Mouse (Mus musculus): ENCODE results near the gene Mreg.
"Not testable (repeated sequence)": the region's sequence is repeated elsewhere in the genome, so short reads cannot be mapped to it uniquely, and the experiment has no call there.

Mreg gene

DNA sequence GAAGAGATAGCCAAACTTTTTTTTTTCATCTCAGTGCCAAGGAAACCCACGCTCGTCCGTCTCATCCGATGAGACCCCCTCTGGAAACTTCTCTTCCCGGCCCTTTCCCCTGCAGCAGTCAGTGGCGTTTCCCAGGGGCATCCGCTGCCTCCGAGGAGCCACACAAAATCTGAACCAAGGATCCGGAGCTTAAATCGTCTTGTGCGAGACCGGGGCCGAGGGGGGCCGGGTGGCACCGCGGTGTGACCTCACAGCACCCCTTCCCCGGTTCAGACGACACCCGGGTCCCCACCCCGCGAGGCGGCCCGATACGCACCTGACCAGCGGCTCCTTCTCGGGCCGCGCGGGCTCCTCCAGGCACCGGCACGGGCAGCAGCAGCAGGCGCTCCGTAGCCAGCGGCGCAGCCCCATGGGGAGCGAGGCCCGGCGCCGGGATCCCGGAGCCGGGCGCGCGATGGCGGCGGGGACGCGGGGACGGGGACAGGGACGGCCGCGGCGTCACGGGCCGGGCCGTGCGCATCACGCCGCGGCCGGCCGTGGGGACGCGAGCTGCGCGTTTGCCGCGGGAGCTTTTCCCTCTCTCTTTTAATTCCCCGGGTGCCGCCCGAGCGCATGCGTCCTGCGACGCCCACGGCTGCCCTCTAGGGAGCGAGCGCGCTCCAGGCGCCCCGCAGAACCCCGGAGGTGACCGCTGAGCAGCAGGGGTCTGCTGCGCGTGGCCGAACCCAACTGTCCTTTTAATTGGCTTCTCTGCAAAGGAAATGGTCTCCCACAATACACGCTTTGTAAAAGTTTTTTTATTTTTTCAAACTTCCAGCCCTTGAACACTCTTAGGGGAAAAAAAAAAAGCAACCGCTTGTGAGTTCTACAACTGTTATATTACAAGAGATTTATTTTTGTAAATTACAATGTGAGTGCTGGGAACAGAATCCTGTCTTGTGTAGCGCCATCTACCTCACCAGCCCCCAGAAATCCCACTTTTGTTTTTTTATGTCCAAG is at the start of gene Mreg:
Mreg (minus strand) TSS at position 607 of the 999 bp plus-strand sequence.
- peak; percentile 58 for DNase-seq

DNA sequence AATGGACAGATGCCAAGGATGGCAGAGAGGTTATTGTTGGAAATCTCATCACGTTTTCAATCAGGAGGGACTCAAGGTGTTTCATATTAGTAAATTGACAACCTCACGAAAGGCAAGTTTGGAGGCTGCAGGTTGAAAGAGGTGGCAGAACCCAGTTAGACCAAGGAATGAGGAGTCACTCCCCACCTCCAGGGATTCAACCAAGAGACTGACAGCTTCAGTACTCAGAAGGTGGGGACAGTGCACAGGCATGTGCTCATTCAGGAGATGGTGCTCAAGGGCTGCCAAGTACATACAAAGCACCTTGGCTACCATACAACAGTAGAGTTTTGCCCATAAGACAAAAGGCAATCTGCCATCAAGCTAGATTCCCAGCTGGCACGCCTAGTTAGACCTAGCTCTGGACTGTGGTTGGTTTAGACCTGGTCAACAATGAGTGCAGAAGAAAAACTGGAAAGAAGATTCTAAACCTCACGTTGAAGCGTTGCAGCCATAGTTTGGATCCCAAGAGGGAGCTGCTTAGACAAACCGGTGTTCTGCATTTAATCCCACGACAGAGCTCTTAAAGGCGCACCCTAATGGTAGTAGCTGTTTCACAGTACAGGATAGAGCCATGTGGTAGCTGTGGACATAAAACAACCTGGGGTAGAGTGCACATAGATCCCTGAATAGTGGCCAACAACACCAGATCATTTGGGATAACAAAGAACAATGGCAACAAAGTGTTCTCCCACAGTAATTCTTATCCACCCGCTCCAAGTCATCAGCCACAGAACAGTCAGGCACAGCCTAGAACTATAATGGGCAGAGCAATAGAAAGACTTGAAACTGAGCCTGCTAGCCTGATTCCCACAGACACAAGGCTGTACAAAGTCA is 44.5 kb upstream of the Mreg start:
- DNase-seq: no peak

- DNase-seq: no peak
Measured at GRCm38 (mm10) chr1:72255854-72256175, 43.7 kb upstream of the Mreg start.

DNA sequence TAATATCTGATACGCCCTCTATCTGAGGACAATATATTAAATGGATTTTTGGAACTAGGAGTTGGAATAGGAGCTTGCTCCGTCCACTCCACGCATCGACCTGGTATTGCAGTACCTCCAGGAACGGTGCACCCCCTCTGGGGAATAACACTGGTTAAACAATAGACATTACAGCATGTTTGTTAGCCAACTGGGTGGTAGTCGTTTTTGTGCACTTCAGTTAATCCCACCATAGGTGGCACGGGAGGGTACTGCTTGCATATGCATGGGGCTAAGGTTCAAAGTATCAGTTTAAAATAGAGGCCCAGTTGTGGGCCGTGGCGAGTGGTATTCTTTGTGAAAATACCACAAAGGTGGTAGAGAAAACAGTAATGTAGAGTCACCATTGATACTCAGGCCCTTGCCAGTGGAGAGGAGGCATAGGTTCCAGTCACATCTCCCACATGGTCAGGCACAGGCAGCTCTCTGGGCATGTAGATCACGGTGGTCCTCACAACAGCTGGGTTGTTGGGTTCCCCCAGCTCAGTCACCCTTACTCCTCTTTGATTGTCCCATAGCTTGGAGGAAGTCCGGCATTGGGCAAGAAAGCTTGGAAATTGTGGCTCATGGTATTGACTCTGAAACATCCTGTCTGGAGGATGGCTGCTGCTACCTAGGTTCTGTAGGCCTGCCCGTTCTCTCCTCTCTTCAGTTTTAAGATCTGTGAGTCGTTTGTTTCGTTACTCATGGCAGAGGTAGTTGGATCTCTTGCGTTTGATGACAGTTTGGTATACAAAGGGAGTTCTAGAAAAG is 43.2 kb upstream of the Mreg start:
- peak; percentile 53 for DNase-seq

GRCm38 (mm10) chr1:72254545-72255061 is 42.5 kb upstream of the Mreg start:
- peak; percentile 93 for DNase-seq

GRCm38 (mm10) chr1:72253881-72254491 is 41.9 kb upstream of the Mreg start:
- DNase-seq: peak; percentile 31

- no peak for DNase-seq
Measured at GRCm38 (mm10) chr1:72251806-72252205, 39.7 kb upstream of the Mreg start.

GRCm38 (mm10) chr1:72248226-72248737 is 36.2 kb upstream of the Mreg start:
- not testable (repeated sequence) for DNase-seq

DNA sequence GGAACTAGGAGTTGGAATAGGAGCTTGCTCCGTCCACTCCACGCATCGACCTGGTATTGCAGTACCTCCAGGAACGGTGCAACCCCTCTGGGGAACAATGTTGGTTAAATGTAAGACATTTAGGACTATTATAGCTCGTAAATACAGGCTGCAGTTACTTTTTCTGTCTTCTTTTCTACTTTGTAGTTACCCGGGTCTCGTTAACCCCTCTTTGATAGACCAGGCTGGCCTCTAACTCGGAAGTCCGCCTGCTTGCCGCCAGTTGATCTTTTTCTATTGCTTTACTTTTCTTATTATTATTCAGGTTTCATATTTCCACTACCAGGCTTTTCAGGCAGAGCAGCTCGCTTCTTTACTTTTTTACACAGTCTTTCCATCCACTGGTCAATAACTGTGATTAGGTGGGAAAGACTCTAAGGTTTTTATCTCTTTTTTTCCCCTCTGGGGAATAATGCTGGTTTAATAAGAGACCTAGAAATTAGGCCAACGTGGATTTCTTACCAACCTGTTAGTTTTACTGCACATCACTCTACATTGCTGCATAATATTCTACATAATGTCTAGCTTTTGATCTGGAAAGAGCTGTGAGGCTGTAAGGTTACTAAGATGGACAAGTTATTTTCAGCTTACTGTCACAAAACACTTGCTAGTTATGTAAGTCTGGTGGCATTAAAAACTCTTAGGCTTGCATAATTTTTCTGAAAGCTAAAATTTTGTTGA is 32.4 kb upstream of the Mreg start:
- peak; percentile 36 for DNase-seq

DNA sequence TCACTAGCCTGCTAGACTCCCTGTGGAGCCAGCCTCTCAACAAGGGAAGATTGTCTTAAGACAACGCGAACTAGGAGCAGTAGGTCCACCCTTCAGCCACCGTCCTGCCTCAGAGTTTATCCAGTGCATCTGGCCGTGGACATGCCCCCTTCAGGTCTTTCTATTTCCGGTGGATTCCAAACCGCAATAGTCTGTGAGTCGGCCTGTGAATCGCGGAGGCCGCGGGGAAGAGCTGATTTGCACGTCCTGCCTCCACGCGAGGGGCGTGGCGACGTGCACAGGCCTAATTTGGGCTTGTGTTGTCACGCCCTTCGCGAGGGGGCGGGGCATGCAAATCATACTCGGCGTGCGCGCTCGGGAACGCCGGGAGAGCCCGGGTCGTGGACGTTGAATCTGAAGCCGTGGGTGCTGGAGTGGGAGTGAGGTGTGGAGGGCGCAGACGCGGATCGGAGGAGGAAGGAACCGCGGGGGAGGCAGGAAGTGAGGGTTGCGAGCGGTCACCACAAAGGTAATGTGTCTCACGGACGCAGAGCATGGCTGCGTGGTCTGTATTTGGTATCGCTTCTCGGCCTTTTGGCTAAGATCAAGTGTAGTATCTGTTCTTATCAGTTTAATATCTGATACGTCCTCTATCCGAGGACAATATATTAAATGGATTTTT is 31.7 kb upstream of the Mreg start:
- peak; percentile 99 for DNase-seq

- no peak for DNase-seq
Measured at GRCm38 (mm10) chr1:72242581-72243143, 30.6 kb upstream of the Mreg start.

- not testable (repeated sequence) for DNase-seq
Measured at GRCm38 (mm10) chr1:72239113-72239512, 27.0 kb upstream of the Mreg start.

DNA sequence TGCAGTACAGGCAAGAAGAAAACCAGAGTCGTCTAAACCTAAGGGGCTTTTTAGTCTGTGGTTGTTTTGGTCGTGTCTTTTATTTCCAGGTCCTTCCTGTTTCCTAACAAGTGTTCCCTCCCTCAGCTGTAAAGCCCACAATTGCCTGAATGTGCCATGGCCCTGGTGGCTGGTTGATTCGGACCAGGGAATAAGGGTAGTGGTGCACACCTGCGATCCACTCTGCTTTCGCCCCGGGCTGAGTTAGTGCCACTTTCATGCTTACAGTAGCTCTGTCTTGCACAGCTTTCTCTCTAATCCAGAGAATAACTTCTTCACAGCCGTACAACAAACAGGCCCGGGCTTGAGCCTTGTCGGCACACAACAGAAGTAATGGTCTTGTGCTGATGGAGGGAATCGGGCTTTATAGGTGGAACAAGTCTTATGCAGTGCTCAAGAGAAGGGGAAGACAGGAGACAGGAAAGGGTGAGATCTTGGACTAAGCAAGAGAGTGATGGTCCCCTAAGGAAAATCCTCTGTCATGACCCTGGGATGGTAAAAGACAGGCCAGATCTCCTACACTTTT is 26.0 kb upstream of the Mreg start:
- DNase-seq: no peak

GRCm38 (mm10) chr1:72237007-72237775 is 25.1 kb upstream of the Mreg start:
- peak; percentile 33 for DNase-seq

- DNase-seq: peak; percentile 69
Measured at GRCm38 (mm10) chr1:72236363-72237006, 24.4 kb upstream of the Mreg start.

- DNase-seq: not testable (repeated sequence)
Measured at GRCm38 (mm10) chr1:72232592-72232991, 20.5 kb upstream of the Mreg start.

DNA sequence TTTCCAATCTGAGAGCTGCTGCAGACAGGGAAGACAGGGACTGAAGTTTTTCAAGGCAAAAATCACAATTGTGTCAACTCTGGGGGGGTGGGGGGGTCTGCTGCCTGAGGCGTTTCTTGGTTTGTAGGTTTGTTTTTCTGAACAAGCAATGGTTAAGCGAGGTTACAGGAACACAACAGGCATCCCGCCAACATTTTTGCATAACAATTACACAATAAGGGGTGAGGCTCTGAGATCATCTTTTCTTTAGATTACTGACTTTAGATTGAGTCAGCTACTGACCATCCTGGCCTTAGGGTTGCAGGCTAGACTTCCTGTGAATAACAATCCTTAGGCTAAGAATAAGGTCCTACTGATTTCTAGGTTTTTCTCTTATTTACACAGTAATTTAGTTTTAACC is 16.9 kb upstream of the Mreg start:
- DNase-seq: no peak

DNA sequence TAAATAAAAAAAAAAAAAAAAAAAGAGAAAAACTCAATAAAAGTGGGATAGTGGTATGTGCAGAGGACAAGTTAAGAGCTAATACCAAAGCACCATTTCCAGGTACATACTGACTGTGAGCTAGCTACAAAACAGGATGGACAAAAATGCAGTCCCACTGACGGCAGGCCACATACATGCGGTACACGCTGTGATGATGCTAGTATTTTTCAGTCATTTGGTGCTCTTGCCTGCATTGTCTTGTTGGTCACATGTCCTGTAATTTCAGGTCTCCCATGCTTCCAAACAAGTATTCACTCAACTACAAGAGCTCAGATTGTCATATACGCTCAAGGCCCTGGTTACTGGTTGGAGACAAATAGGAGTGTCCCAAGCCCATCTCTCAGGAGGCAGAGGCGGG is 15.4 kb upstream of the Mreg start:
- DNase-seq: no peak

Measured in thymus, postnatal 4 days (tissue).